Mouse (Mus musculus) liver, embryonic 11.5 days (tissue): ENCODE measurements at regions not wholly inside any gene's neighbourhood (a gene's known extent, or its start where the extent isn't known, plus 50 kb on each side); places are given as distances from the start of the nearest gene placed in this dataset.

Experiments
- ATAC-seq: fragments of 200-750 bp; cut with Nextera tagmentation; replicated peaks from 2 replicates; pipeline ENCODE4 v1.8.0; 2017; ENCODE audit warnings: moderate number of reproducible peaks, mild to moderate bottlenecking, moderate TSS enrichment, moderate library complexity; ENCODE audit not compliant: low FRiP score
- DNase-seq: peaks from one replicate; pipeline ENCODE4 v3.0.0-alpha.2; 2017; ENCODE audit warnings: low spot score
- H3K27ac ChIP-seq: fragments of 300-500 bp; sonication (generic); 2 replicates; pipeline ENCODE4 v1.5.1; 2014; ENCODE audit warnings: mild to moderate bottlenecking, low read depth, low read length, control low read depth
- H3K27me3 ChIP-seq: fragments of 300-500 bp; sonication (generic); replicated peaks from 2 replicates; pipeline ENCODE4 v1.6.1; 2014; ENCODE audit warnings: low read length, mixed read lengths; ENCODE audit not compliant: control insufficient read depth, insufficient read depth
- H3K36me3 ChIP-seq: fragments of 300-500 bp; sonication (generic); 2 replicates; pipeline ENCODE4 v1.6.1; 2014; ENCODE audit warnings: mild to moderate bottlenecking, low read length, moderate library complexity, mixed read lengths; ENCODE audit not compliant: control insufficient read depth, insufficient read depth
- H3K4me1 ChIP-seq: fragments of 300-500 bp; sonication (generic); replicated peaks from 2 replicates; pipeline ENCODE4 v1.6.1; 2014; ENCODE audit warnings: low read length, mixed read lengths; ENCODE audit not compliant: control insufficient read depth, insufficient read depth
- H3K4me2 ChIP-seq: fragments of 300-500 bp; sonication (generic); 2 replicates; pipeline ENCODE4 v1.6.1; 2014; ENCODE audit warnings: mild to moderate bottlenecking, control low read depth, moderate library complexity
- H3K4me3 ChIP-seq: fragments of 300-500 bp; sonication (generic); 2 replicates; pipeline ENCODE4 v1.5.1; 2014; ENCODE audit warnings: low read depth, low read length, control low read depth
- H3K9ac ChIP-seq: fragments of 300-500 bp; sonication (generic); 2 replicates; pipeline ENCODE4 v1.6.1; 2014; ENCODE audit warnings: low read depth, low read length, control low read depth
- H3K9me3 ChIP-seq: fragments of 300-500 bp; sonication (generic); 2 replicates; pipeline ENCODE4 v1.6.1; 2016; ENCODE audit warnings: low read length, inconsistent platforms, mixed read lengths; ENCODE audit not compliant: control insufficient read depth
- WGBS: fragments of 180-500 bp; shearing (Covaris S2); extraction: QIAGEN DNeasy Blood & Tissue Kit; methylation state at CpG from one replicate; pipeline ENCODE4 v1.1.7; 2014; 5-methylcytosine and 5-hydroxymethylcytosine counted together

- Histone ChIP-seq H3K9ac (no peak overlapping the region), H3K4me3 (no peak overlapping the region), H3K27ac (no peak overlapping the region), H3K4me2 (no peak overlapping the region), H3K9me3 (no peaks in the 10 kb centered on the region), H3K36me3 (no peaks in the 10 kb centered on the region), H3K27me3 (no peaks in the 10 kb centered on the region), H3K4me1 (no peaks in the 10 kb centered on the region)
- 88% methylated on average over 8 of the region's 8 CpGs for whole genome bisulfite sequencing
- DNase-seq (no peak), ATAC-seq (no peak)
These were observed 204.3 kb upstream of the Jade1 start for GRCm38 (mm10) chr3:41351091-41351685.

GRCm38 (mm10) chr3:41350331-41350730 is 205.2 kb upstream of the Jade1 start:
- Histone ChIP-seq H3K4me1 (no peaks in the 10 kb centered on the region), H3K9me3 (no peaks in the 10 kb centered on the region), H3K36me3 (no peaks in the 10 kb centered on the region), H3K9ac (no peak overlapping the region), H3K4me2 (no peak overlapping the region), H3K4me3 (no peak overlapping the region), H3K27me3 (no peaks in the 10 kb centered on the region), H3K27ac (no peak overlapping the region)
- DNase-seq (no peak), ATAC-seq (no peak)
- WGBS, result 70% methylated on average over 3 of the region's 3 CpGs

- no peak for ATAC-seq
- H3K27ac ChIP-seq, result no peak overlapping the region
- H3K4me1 ChIP-seq, result no peaks in the 10 kb centered on the region
- DNase-seq, result no peak
- no peaks in the 10 kb centered on the region for H3K27me3 ChIP-seq
- 32% methylated on average over 1 of the region's 1 CpGs for WGBS
- no peak overlapping the region for H3K9ac ChIP-seq
- no peaks in the 10 kb centered on the region for H3K9me3 ChIP-seq
- H3K4me3 ChIP-seq, result no peak overlapping the region
- H3K4me2 ChIP-seq, result no peak overlapping the region
- H3K36me3 ChIP-seq, result no peaks in the 10 kb centered on the region
These were observed 206.7 kb upstream of the Jade1 start for GRCm38 (mm10) chr3:41348795-41349194.

- DNase-seq, result no peak
- no peak for ATAC-seq
- Histone ChIP-seq H3K27me3 (no peaks in the 10 kb centered on the region), H3K36me3 (no peaks in the 10 kb centered on the region), H3K27ac (no peak overlapping the region), H3K4me3 (no peak overlapping the region), H3K4me1 (no peaks in the 10 kb centered on the region), H3K4me2 (no peak overlapping the region), H3K9ac (no peak overlapping the region), H3K9me3 (no peaks in the 10 kb centered on the region)
- WGBS, result 70% methylated on average over 5 of the region's 5 CpGs
These were observed 208.7 kb upstream of the Jade1 start for GRCm38 (mm10) chr3:41346863-41347262.

- no peak overlapping the region for H3K27ac ChIP-seq
- no peaks in the 10 kb centered on the region for H3K4me1 ChIP-seq
- H3K36me3 ChIP-seq, result no peaks in the 10 kb centered on the region
- no peak for DNase-seq
- no peaks in the 10 kb centered on the region for H3K9me3 ChIP-seq
- ATAC-seq, result no peak
- H3K27me3 ChIP-seq, result no peaks in the 10 kb centered on the region
- H3K4me2 ChIP-seq, result no peak overlapping the region
- no peak overlapping the region for H3K4me3 ChIP-seq
- H3K9ac ChIP-seq, result no peak overlapping the region
- 82% methylated on average over 2 of the region's 2 CpGs for WGBS
These were observed 212.1 kb upstream of the Jade1 start for GRCm38 (mm10) chr3:41343431-41343830.

- Histone ChIP-seq H3K9ac (no peak overlapping the region), H3K4me3 (no peak overlapping the region), H3K4me2 (no peak overlapping the region), H3K27ac (no peak overlapping the region), H3K4me1 (no peaks in the 10 kb centered on the region), H3K9me3 (no peaks in the 10 kb centered on the region), H3K36me3 (no peaks in the 10 kb centered on the region), H3K27me3 (no peaks in the 10 kb centered on the region)
- 68% methylated on average over 7 of the region's 7 CpGs for WGBS
- DNase-seq (no peak), ATAC-seq (no peak)
These were observed 223.1 kb upstream of the Jade1 start for GRCm38 (mm10) chr3:41332481-41332880.

- ATAC-seq (no peak), DNase-seq (no peak)
- H3K9ac ChIP-seq, result no peak overlapping the region
- H3K4me3 ChIP-seq, result no peak overlapping the region
- H3K9me3 ChIP-seq, result no peaks in the 10 kb centered on the region
- H3K27me3 ChIP-seq, result no peaks in the 10 kb centered on the region
- H3K4me2 ChIP-seq, result no peak overlapping the region
- 68% methylated on average over 5 of the region's 5 CpGs for WGBS
- no peaks in the 10 kb centered on the region for H3K4me1 ChIP-seq
- no peak overlapping the region for H3K27ac ChIP-seq
- no peaks in the 10 kb centered on the region for H3K36me3 ChIP-seq
These were observed 225.2 kb upstream of the Jade1 start for GRCm38 (mm10) chr3:41330356-41330755.

- Histone ChIP-seq H3K4me1 (no peaks in the 10 kb centered on the region), H3K27me3 (no peaks in the 10 kb centered on the region), H3K4me2 (no peak overlapping the region), H3K9ac (no peak overlapping the region), H3K9me3 (no peaks in the 10 kb centered on the region), H3K27ac (no peak overlapping the region), H3K36me3 (no peaks in the 10 kb centered on the region), H3K4me3 (no peak overlapping the region)
- 83% methylated on average over 1 of the region's 1 CpGs for WGBS
- DNase-seq, result no peak
- no peak for ATAC-seq
These were observed 226.7 kb upstream of the Jade1 start for GRCm38 (mm10) chr3:41328828-41329227.

GRCm38 (mm10) chr3:41326211-41327104 is 229.1 kb upstream of the Jade1 start:
- H3K9me3 ChIP-seq, result no peaks in the 10 kb centered on the region
- WGBS, result 65% methylated on average over 12 of the region's 12 CpGs
- DNase-seq, result no peak

More at GRCm38 (mm10) chr3:41326211-41327104, 229.1 kb upstream of the Jade1 start:
- ATAC-seq, result no peak
- H3K9ac ChIP-seq, result no peak overlapping the region
- no peak overlapping the region for H3K27ac ChIP-seq
- H3K4me1 ChIP-seq, result no peaks in the 10 kb centered on the region
- H3K4me3 ChIP-seq, result no peak overlapping the region
- no peaks in the 10 kb centered on the region for H3K27me3 ChIP-seq
- H3K36me3 ChIP-seq, result no peaks in the 10 kb centered on the region
- no peak overlapping the region for H3K4me2 ChIP-seq
